Mouse (Mus musculus) naive thymus-derived CD4-positive, alpha-beta T cell, adult 2 months (primary cell): ENCODE data around the gene Klrc3.
"Not testable (repeated sequence)": the region's sequence is repeated elsewhere in the genome, so short reads cannot be mapped to it uniquely, and the experiment has no call there.

Source experiments
- DNase-seq: peaks from one replicate; pipeline ENCODE4 v3.0.0-alpha.2; 2011; ENCODE audit warnings: low read depth

Gene Klrc3

GRCm38 (mm10) chr6:129643237-129643636 lies at the start of gene Klrc3:
TSS of gene Klrc3 (minus strand) at chr6:129643337.
- not testable (repeated sequence) for DNase-seq

- not testable (repeated sequence) for DNase-seq
These were observed 48.3 kb upstream of the Klrc3 start for GRCm38 (mm10) chr6:129691436-129691835.

- peak; percentile 70 for DNase-seq
These were observed 37.2 kb upstream of the Klrc3 start for GRCm38 (mm10) chr6:129680379-129680778.

GRCm38 (mm10) chr6:129678873-129679272 lies 35.7 kb upstream of the Klrc3 start, which contains the start of gene Klrc1:
TSS of gene Klrc1 (minus strand) at chr6:129678973.
- DNase-seq: no peak

GRCm38 (mm10) chr6:129661301-129661700 lies 18.2 kb upstream of the Klrc3 start:
- DNase-seq: not testable (repeated sequence)

- not testable (repeated sequence) for DNase-seq
These were observed 17.5 kb upstream of the Klrc3 start, which contains the start of gene Klrc2 for GRCm38 (mm10) chr6:129660589-129660988. TSS of gene Klrc2 (minus strand) at chr6:129660689.

GRCm38 (mm10) chr6:129644054-129644453 lies 917 bp upstream of the Klrc3 start:
- DNase-seq: not testable (repeated sequence)

GRCm38 (mm10) chr6:129631046-129631445 lies 12.1 kb downstream of the Klrc3 start:
- not testable (repeated sequence) for DNase-seq

- no peak for DNase-seq
These were observed 19.4 kb downstream of the Klrc3 start, which contains the start of gene Klrk1 for GRCm38 (mm10) chr6:129623735-129624134. TSS of gene Klrk1 (minus strand) at chr6:129623864.

- peak; percentile 67 for DNase-seq
These were observed 34.8 kb downstream of the Klrc3 start for GRCm38 (mm10) chr6:129608372-129608771.

GRCm38 (mm10) chr6:129591508-129591907 lies 51.6 kb downstream of the Klrc3 start, which contains the start of gene Klrd1:
TSS of gene Klrd1 (plus strand) at chr6:129591782.
- peak; percentile 46 for DNase-seq
